Mouse (Mus musculus): ENCODE results near the gene Haus3.

- TF ChIP-seq POLR2A (IDR thresholded peaks at IDR 0.05; ENCODE audit: borderline replicate concordance, low read depth, low read length), result no peak
- no peak for TF ChIP-seq CTCF (IDR thresholded peaks at IDR 0.05; ENCODE audit: low read depth, low read length)
Measured at GRCm38 (mm10) chr5:34205788-34206187, 36.5 kb upstream of the Haus3 start.
